Mouse (Mus musculus) urinary bladder, postnatal 36 days (tissue): ENCODE measurements around the gene Gpr157.

Experiments
- DNase-seq, 2 experiments: peaks; one replicate each; pipeline ENCODE4 v3.0.0; 2022; ENCODE audit warnings: low spot score in 2 of 2, mixed read lengths in 1 of 2

The Gpr157 gene

GRCm38 (mm10) chr4:150146286-150146685 lies 59.1 kb downstream of the Gpr157 start:
- no peak for DNase-seq

GRCm38 (mm10) chr4:150151045-150151444 lies 63.9 kb downstream of the Gpr157 start:
- DNase-seq: no peak

- DNase-seq: no peak
Observed at GRCm38 (mm10) chr4:150152483-150152882, 65.3 kb downstream of the Gpr157 start.

GRCm38 (mm10) chr4:150155301-150155700 lies 68.1 kb downstream of the Gpr157 start:
- no peak for DNase-seq
